Mouse (Mus musculus) bone marrow macrophage, adult 2 months (primary cell): ENCODE data around the gene Gjb3. TPM values are rescaled to one million over a fixed set of nuclear protein-coding genes. Genes with fewer than 3 reads are reported as not detected.

ENCODE experiments used
- H3K27ac ChIP-seq: 2 replicates; pipeline ENCODE4 v1.5.1; 2012; ENCODE audit warnings: low read depth, low read length; ENCODE audit not compliant: insufficient read depth
- H3K4me1 ChIP-seq: 2 replicates; pipeline ENCODE4 v1.6.1; 2012; ENCODE audit warnings: low read length; ENCODE audit not compliant: control insufficient read depth, insufficient read depth
- H3K4me3 ChIP-seq: 2 replicates; pipeline ENCODE4 v1.5.1; 2012; ENCODE audit warnings: mild to moderate bottlenecking, low read length, moderate library complexity; ENCODE audit not compliant: insufficient read depth
- CTCF ChIP-seq: IDR thresholded peaks from 2 replicates; pipeline ENCODE4 v1.5.1; 2012; ENCODE audit warnings: low read depth, mild to moderate bottlenecking, low read length, moderate library complexity
- POLR2A ChIP-seq: IDR thresholded peaks from 2 replicates; pipeline ENCODE4 v1.6.1; 2012; ENCODE audit warnings: mild to moderate bottlenecking, low read depth, low read length, borderline replicate concordance
- polyA plus RNA-seq: library from polyadenylated mRNA; stranded (reverse); fragments of >200 nt; gene quantifications from 2 replicates; pipeline ENCODE4 v1.2.4, GENCODE M21; 2012; ENCODE audit not compliant: missing spikeins, insufficient read depth, insufficient read length

The Gjb3 gene
- polyA plus RNA-seq, 1 experiment, result not detected

- TF ChIP-seq POLR2A (no peak), CTCF (no peak)
- Histone ChIP-seq H3K27ac (no peak overlapping the region), H3K4me3 (no peak overlapping the region), H3K4me1 (no peaks in the 10 kb centered on the region)
Observed at GRCm38 (mm10) chr4:127341372-127341771, 10.7 kb upstream of the Gjb3 start.

DNA sequence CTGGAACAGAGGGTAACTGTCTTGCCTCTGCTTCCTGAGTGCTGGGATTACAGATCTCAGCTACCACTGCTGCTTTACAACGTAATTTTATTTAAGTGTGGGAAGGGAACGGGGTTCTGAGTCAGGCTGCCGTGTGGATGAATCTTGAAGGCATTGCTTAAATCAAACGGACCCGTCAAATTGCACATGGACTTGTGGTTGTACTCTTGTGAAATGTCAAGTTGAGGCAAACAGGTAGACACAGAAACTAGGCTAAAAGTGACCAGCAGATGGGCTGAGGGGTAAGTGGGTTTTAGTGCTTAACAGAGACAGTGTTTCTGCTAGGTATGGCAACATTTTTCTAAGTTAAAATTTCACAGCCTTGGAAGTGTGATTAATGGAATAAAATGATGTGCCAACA, 7.0 kb upstream of the Gjb3 start:
- H3K4me1 ChIP-seq, result no peaks in the 10 kb centered on the region
- no peak overlapping the region for H3K27ac ChIP-seq
- TF ChIP-seq CTCF (no peak), POLR2A (no peak)
- H3K4me3 ChIP-seq, result no peak overlapping the region

GRCm38 (mm10) chr4:127334870-127335504, 4.3 kb upstream of the Gjb3 start:
- Histone ChIP-seq H3K27ac (no peak overlapping the region), H3K4me3 (no peak overlapping the region), H3K4me1 (no peaks in the 10 kb centered on the region)
- TF ChIP-seq POLR2A (no peak), CTCF (no peak)

- TF ChIP-seq CTCF (no peak), POLR2A (no peak)
- Histone ChIP-seq H3K4me1 (peaks cover 13% of the 10 kb centered on the region), H3K27ac (no peak overlapping the region), H3K4me3 (no peak overlapping the region)
Observed at GRCm38 (mm10) chr4:127331171-127331570, 527 bp upstream of the Gjb3 start.

GRCm38 (mm10) chr4:127329751-127330150, 893 bp downstream of the Gjb3 start:
- no peak overlapping the region for H3K4me3 ChIP-seq
- no peak for TF ChIP-seq POLR2A
- no peak for TF ChIP-seq CTCF
- H3K27ac ChIP-seq, result no peak overlapping the region
- H3K4me1 ChIP-seq, result peaks cover 13% of the 10 kb centered on the region

- H3K4me1 ChIP-seq, result peaks cover 13% of the 10 kb centered on the region
- TF ChIP-seq POLR2A (no peak), CTCF (no peak)
- H3K27ac ChIP-seq, result no peak overlapping the region
- no peak overlapping the region for H3K4me3 ChIP-seq
Observed at GRCm38 (mm10) chr4:127329046-127329445, 1.6 kb downstream of the Gjb3 start.

DNA sequence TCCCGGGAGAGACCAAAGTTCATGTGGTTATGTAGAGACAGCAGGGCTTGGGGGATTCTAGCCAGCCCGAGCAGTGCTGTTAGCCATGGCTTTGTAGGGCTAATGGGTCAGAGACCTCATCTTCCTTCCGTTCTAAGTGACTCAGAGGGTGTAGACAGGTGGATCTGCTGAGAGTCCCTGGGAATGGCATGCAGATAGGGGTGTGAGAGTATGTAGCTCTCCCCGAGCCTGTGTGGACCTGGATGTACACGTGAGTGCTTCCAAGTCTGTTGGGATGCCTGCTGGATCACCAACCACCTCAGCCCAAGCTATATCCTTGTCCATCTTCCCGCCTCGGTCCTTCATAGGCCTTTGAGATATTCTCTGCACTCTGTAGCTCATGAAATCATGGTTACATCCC, 2.3 kb downstream of the Gjb3 start:
- no peak overlapping the region for H3K27ac ChIP-seq
- H3K4me1 ChIP-seq, result peaks cover 13% of the 10 kb centered on the region
- H3K4me3 ChIP-seq, result no peak overlapping the region
- TF ChIP-seq CTCF (no peak), POLR2A (no peak)

- Histone ChIP-seq H3K4me1 (peaks cover 13% of the 10 kb centered on the region), H3K4me3 (peak overlapping the region; percentile 17), H3K27ac (no peak overlapping the region)
- TF ChIP-seq POLR2A (no peak), CTCF (no peak)
Observed at GRCm38 (mm10) chr4:127327749-127328148, 2.9 kb downstream of the Gjb3 start.

DNA sequence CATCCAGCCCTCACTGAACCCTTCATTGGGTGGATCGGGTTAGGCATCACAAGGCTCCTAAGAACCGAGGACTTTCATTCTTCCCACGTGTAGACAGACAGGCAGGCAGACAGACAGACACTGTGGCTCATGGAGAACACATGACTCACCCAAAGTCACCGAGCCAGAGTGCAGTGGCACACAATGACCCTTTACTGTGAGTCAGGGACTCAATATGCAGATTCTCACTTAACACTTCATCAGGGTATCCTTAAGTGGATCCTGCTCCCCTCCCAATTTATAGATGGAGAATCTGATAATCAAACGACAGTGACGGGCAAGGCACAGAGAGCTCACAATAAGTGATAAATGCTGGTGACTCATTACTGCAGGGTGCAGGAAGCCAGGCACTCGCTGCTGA, 3.4 kb downstream of the Gjb3 start:
- TF ChIP-seq CTCF, result no peak
- TF ChIP-seq POLR2A, result no peak
- Histone ChIP-seq H3K27ac (no peak overlapping the region), H3K4me3 (peak overlapping the region; percentile 17), H3K4me1 (peaks cover 13% of the 10 kb centered on the region)

- H3K4me1 ChIP-seq, result peaks cover 13% of the 10 kb centered on the region
- no peak overlapping the region for H3K27ac ChIP-seq
- no peak overlapping the region for H3K4me3 ChIP-seq
- no peak for TF ChIP-seq POLR2A
- no peak for TF ChIP-seq CTCF
Observed at GRCm38 (mm10) chr4:127325276-127325675, 5.4 kb downstream of the Gjb3 start.
